Mouse (Mus musculus): ENCODE data around the gene Rnf41. TPM values are rescaled to one million over a fixed set of nuclear protein-coding genes. Genes with fewer than 3 reads are reported as not detected.

Rnf41 gene
- polyA plus RNA-seq, 1 experiment, result 24.1 TPM

- no peak for DNase-seq (ENCODE audit: low read depth in 1 of 2, low spot score in 2 of 2)
- Histone ChIP-seq H3K36me3 (ENCODE audit: control insufficient read depth, insufficient read depth, low read length) (peaks cover 14% of the 10 kb centered on the region), H3K4me3 (ENCODE audit: extremely low read depth, insufficient read depth, insufficient read length) (no peak overlapping the region), H3K4me1 (ENCODE audit: control insufficient read depth, insufficient read depth, insufficient read length) (peaks cover 27% of the 10 kb centered on the region), H3K27me3 (ENCODE audit: control insufficient read depth, insufficient read depth, low read length) (no peaks in the 10 kb centered on the region), H3K27ac (ENCODE audit: insufficient read depth, low read length) (no peak overlapping the region)
- WGBS, result 94% methylated on average over 10 of the region's 10 CpGs
- TF ChIP-seq POLR2A (IDR thresholded peaks at IDR 0.05; ENCODE audit: low read depth, low read length) (no peak), CTCF (IDR thresholded peaks at IDR 0.05; ENCODE audit: extremely low read depth, insufficient read depth, insufficient read length, insufficient replicate concordance) (no peak)
Observed at GRCm38 (mm10) chr10:128441324-128442119, 30.1 kb downstream of the Rnf41 start.

- Histone ChIP-seq H3K27me3 (ENCODE audit: control insufficient read depth, insufficient read depth, low read length) (no peaks in the 10 kb centered on the region), H3K4me1 (ENCODE audit: control insufficient read depth, insufficient read depth, insufficient read length) (peaks cover 19% of the 10 kb centered on the region), H3K27ac (ENCODE audit: insufficient read depth, low read length) (no peak overlapping the region), H3K36me3 (ENCODE audit: control insufficient read depth, insufficient read depth, low read length) (peaks cover 7% of the 10 kb centered on the region), H3K4me3 (ENCODE audit: extremely low read depth, insufficient read depth, insufficient read length) (no peak overlapping the region)
- TF ChIP-seq POLR2A (IDR thresholded peaks at IDR 0.05; ENCODE audit: low read depth, low read length) (no peak), CTCF (IDR thresholded peaks at IDR 0.05; ENCODE audit: extremely low read depth, insufficient read depth, insufficient read length, insufficient replicate concordance) (no peak)
- DNase-seq (ENCODE audit: low read depth in 1 of 2, low spot score in 2 of 2), result no peak
- 92% methylated on average over 1 of the region's 1 CpGs for WGBS
Observed at GRCm38 (mm10) chr10:128442718-128443117, 31.3 kb downstream of the Rnf41 start.

GRCm38 (mm10) chr10:128444354-128444753 is 32.9 kb downstream of the Rnf41 start:
- DNase-seq (ENCODE audit: low read depth in 1 of 2, low spot score in 2 of 2), result no peak
- no peaks in the 10 kb centered on the region for H3K36me3 ChIP-seq (ENCODE audit: control insufficient read depth, insufficient read depth, low read length)
- H3K4me3 ChIP-seq (ENCODE audit: extremely low read depth, insufficient read depth, insufficient read length), result no peak overlapping the region
- H3K27me3 ChIP-seq (ENCODE audit: control insufficient read depth, insufficient read depth, low read length), result no peaks in the 10 kb centered on the region
- H3K4me1 ChIP-seq (ENCODE audit: control insufficient read depth, insufficient read depth, insufficient read length), result peaks cover 9% of the 10 kb centered on the region; the same call in 1 of the 2 replicates
- WGBS, result 67% methylated on average over 6 of the region's 6 CpGs
- no peak overlapping the region for H3K27ac ChIP-seq (ENCODE audit: insufficient read depth, low read length)
- TF ChIP-seq POLR2A (IDR thresholded peaks at IDR 0.05; ENCODE audit: low read depth, low read length) (no peak), CTCF (IDR thresholded peaks at IDR 0.05; ENCODE audit: extremely low read depth, insufficient read depth, insufficient read length, insufficient replicate concordance) (no peak)

GRCm38 (mm10) chr10:128445407-128445806 is 34.0 kb downstream of the Rnf41 start:
- Histone ChIP-seq H3K36me3 (ENCODE audit: control insufficient read depth, insufficient read depth, low read length) (no peaks in the 10 kb centered on the region), H3K4me3 (ENCODE audit: extremely low read depth, insufficient read depth, insufficient read length) (no peak overlapping the region), H3K27ac (ENCODE audit: insufficient read depth, low read length) (no peak overlapping the region), H3K4me1 (ENCODE audit: control insufficient read depth, insufficient read depth, insufficient read length) (peaks cover 3% of the 10 kb centered on the region; the same call in 1 of the 2 replicates), H3K27me3 (ENCODE audit: control insufficient read depth, insufficient read depth, low read length) (no peaks in the 10 kb centered on the region)
- no peak for TF ChIP-seq CTCF (IDR thresholded peaks at IDR 0.05; ENCODE audit: extremely low read depth, insufficient read depth, insufficient read length, insufficient replicate concordance)
- TF ChIP-seq POLR2A (IDR thresholded peaks at IDR 0.05; ENCODE audit: low read depth, low read length), result no peak
- DNase-seq (ENCODE audit: low read depth in 1 of 2, low spot score in 2 of 2), result no peak
- 55% methylated on average over 4 of the region's 4 CpGs for WGBS

DNA sequence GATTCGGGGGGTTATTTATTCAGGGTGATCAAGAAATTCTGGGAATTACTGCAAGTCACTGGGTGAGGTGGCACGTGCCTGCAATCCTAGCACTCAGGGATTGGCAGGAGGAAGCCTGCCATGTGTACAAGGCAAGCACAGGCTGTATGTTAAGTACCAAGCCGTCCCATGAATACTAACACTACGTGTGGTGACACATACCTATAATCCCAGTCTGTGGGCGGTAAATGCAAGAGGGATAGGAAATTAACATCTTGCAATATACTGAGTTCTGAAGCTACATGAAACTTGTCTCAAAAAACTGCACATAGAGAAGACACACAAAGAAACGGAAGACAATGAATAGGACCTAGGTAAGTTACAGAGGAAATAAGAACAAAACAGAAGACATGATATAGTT is 39.6 kb downstream of the Rnf41 start:
- Histone ChIP-seq H3K4me3 (ENCODE audit: extremely low read depth, insufficient read depth, insufficient read length) (no peak overlapping the region), H3K36me3 (ENCODE audit: control insufficient read depth, insufficient read depth, low read length) (no peaks in the 10 kb centered on the region), H3K27me3 (ENCODE audit: control insufficient read depth, insufficient read depth, low read length) (no peaks in the 10 kb centered on the region), H3K4me1 (ENCODE audit: control insufficient read depth, insufficient read depth, insufficient read length) (peaks cover 3% of the 10 kb centered on the region; the same call in 1 of the 2 replicates), H3K27ac (ENCODE audit: insufficient read depth, low read length) (no peak overlapping the region)
- 84% methylated on average over 6 of the region's 6 CpGs for WGBS
- TF ChIP-seq CTCF (IDR thresholded peaks at IDR 0.05; ENCODE audit: extremely low read depth, insufficient read depth, insufficient read length, insufficient replicate concordance) (no peak), POLR2A (IDR thresholded peaks at IDR 0.05; ENCODE audit: low read depth, low read length) (no peak)
- no peak for DNase-seq (ENCODE audit: low read depth in 1 of 2, low spot score in 2 of 2)

DNA sequence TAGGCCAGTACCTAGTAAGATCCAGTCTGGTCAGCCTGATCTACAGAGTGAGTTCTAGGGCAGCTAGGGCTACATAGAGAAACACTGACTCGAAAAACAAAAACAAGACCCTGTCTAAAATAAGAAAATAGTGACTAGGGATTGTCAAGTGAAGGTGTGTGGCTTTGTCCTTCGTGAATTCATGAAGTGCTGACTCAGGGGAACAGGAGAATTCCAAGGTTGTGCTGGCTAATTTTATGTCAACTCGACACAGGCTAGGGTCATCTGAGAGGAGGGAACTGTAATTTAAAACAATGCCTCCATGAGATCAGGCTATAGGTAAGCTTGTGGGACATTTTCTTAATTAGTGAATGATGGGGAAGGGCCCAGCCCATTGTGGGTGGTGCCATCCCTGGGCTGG is 43.0 kb downstream of the Rnf41 start:
- no peaks in the 10 kb centered on the region for H3K27me3 ChIP-seq (ENCODE audit: control insufficient read depth, insufficient read depth, low read length)
- WGBS, result 89% methylated on average over 3 of the region's 3 CpGs
- no peak overlapping the region for H3K4me3 ChIP-seq (ENCODE audit: extremely low read depth, insufficient read depth, insufficient read length)
- no peak overlapping the region for H3K27ac ChIP-seq (ENCODE audit: insufficient read depth, low read length)
- no peaks in the 10 kb centered on the region for H3K36me3 ChIP-seq (ENCODE audit: control insufficient read depth, insufficient read depth, low read length)
- H3K4me1 ChIP-seq (ENCODE audit: control insufficient read depth, insufficient read depth, insufficient read length), result no peaks in the 10 kb centered on the region
- DNase-seq (ENCODE audit: low read depth in 1 of 2, low spot score in 2 of 2), result no peak
- TF ChIP-seq POLR2A (IDR thresholded peaks at IDR 0.05; ENCODE audit: low read depth, low read length) (no peak), CTCF (IDR thresholded peaks at IDR 0.05; ENCODE audit: extremely low read depth, insufficient read depth, insufficient read length, insufficient replicate concordance) (no peak)

GRCm38 (mm10) chr10:128455280-128455679 is 43.8 kb downstream of the Rnf41 start:
- TF ChIP-seq CTCF (IDR thresholded peaks at IDR 0.05; ENCODE audit: extremely low read depth, insufficient read depth, insufficient read length, insufficient replicate concordance), result peak; percentile 49; the same call in 1 of the 2 replicates
- TF ChIP-seq POLR2A (IDR thresholded peaks at IDR 0.05; ENCODE audit: low read depth, low read length), result no peak
- H3K36me3 ChIP-seq (ENCODE audit: control insufficient read depth, insufficient read depth, low read length), result no peaks in the 10 kb centered on the region
- DNase-seq (ENCODE audit: low read depth in 1 of 2, low spot score in 2 of 2), result peak in 1 of 2 experiments; percentile 61
- no peaks in the 10 kb centered on the region for H3K27me3 ChIP-seq (ENCODE audit: control insufficient read depth, insufficient read depth, low read length)
- peaks cover 3% of the 10 kb centered on the region; the same call in 1 of the 2 replicates for H3K4me1 ChIP-seq (ENCODE audit: control insufficient read depth, insufficient read depth, insufficient read length)
- WGBS, result 6% methylated on average over 6 of the region's 6 CpGs
- H3K4me3 ChIP-seq (ENCODE audit: extremely low read depth, insufficient read depth, insufficient read length), result no peak overlapping the region
- H3K27ac ChIP-seq (ENCODE audit: insufficient read depth, low read length), result no peak overlapping the region

Data from spleen, adult 2 months (tissue).